Mouse (Mus musculus): ENCODE measurements around the gene Cdv3. TPM values are rescaled to one million over a fixed set of nuclear protein-coding genes. Genes with fewer than 3 reads are reported as not detected.

The Cdv3 gene
- 10 to 100 TPM; 85.8 to 93.4 TPM for total RNA-seq (2021)
- long read RNA-seq, experiment 1, partial matches to known transcripts = 0 of 7 reads
- long read RNA-seq, experiment 1, other reads (novel, unspliced or antisense) = 3 of 7 reads
- long read RNA-seq, experiment 2, transcript Cdv3-202 (5 exons, 3,787 nt) = major isoform, 5 of 10 reads
- long read RNA-seq, experiment 2, partial matches to known transcripts = 0 of 10 reads
- long read RNA-seq, experiment 2, other reads (novel, unspliced or antisense) = 5 of 10 reads

DNA sequence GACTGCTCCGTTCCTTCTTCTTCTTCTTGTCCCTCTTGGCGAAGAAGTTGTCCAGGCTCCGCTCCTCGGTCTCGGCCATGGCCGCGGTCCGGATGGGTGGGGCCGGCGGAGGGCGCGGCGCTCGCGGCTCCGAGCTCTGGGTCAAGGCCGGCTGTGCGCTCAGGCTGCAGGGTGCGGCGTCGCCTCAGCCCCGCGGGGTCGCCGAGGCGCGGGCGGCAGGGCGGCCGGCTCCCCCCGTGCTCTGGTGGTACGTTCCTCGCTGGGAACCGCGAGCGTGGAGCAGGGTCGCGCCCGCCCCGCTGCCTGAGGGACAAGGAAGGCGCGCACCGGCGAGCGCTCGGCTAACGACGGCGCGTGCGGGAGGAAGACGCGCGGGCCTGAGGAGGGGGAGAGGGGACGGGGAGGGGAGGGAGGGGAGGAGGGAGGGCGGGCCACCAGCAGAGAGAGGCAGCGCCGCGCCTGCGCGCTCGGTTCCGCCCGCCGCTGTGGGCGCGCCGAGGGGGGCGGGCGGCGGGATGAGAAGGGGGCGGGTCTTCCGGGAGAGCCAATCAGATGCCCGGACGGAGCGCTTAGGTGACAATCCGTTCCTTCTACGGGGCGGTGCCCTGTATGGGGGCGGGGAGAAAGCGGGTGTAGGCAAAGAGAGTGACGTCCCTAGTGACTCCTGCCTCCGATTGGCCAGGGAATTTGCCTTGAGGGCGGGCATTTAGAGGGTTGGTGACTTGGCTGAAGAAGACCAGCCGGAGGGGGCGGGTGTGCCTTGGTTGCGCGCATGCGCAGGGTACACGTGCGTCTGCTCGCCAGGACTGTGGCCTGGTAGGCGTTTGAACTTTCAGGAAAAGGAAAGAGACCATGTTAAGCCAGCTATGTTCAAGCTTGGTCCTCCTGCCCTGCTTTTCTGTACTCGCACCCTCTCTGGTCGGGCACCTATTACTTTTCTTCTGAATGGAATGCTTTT lies at the start of gene Cdv3:
Gene Cdv3 (minus strand): TSS at position 551 of the 958 bp plus-strand sequence.
- peak; percentile 99 to 100 for DNase-seq (ENCODE audit: low spot score in 2 of 2)
- intact Hi-C loops (cut with DNase I) = loop anchor here (10.0 kb wide), 1 partner anchor 109 kb away; no protein-coding TSS in a partner anchor

DNA sequence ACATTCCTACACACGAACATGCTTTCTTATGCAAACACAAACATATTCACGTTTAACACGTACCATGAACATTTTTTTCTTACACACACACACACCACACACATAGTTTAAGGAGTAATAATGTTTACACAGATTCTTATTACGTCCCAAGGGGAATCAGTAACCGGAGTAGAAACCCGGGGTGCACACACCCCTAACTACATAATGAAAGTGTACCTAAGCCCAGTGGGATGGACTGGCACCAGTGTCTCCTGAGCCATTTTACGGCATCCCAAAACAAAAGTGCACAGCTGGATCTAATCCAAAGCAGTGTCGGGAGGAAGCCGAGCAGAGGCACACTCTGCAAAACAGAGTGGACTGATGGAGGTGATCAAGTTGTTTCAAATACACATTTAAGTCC lies 47.8 kb upstream of the Cdv3 start:
- intact Hi-C loops (cut with DNase I) = no loop called here
- no peak for DNase-seq (ENCODE audit: low spot score in 2 of 2)

DNA sequence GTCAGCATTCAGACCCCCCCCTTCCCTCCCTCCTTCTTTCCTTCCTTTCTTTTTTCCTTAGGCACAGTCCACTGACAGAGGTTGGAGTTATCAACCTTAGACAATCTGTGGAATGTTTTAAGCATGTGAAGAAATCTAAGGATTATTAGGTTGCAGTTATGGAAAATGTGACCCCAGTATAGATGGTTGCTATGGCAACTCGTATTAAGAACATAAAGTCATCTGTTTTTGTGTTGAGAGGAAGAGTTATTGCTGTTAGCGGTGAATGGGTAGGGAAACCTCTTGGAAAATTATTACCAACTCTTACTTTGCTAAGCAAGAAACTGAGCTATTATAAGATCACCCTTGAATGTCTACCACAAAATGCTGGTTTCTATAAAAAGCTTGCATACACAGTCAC lies 43.5 kb upstream of the Cdv3 start:
- intact Hi-C loops (cut with DNase I) = no loop called here
- DNase-seq (ENCODE audit: low spot score in 2 of 2) = no peak

DNA sequence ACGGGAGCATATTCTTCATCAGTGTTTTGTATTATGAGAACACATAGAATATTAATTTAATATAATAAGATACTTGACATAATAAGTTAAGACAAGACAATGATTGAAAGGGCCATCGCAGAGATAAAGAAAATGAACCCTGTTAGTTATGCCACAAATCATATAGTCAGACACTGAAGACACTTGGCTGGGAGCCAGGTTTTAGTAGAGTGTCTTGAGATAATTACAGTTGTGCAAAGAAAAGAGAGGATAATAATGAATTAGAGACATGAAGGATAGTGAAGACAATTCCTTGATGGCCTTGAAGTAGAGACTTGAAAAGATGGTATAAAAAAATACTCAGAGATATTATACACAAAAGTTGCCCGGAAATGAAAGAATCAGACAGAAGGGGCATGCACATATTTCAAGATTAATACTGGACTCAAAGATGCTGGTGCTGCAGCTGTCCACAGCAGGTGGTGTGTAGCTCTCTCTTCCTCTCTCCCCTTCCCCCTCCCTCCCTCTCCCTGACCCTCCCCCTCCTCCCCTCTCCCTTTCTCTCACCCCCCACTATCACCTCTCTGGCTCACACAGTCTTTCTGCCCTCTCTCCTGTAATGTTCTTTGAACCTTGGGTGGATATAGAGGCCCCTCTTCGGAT lies 42.6 kb upstream of the Cdv3 start:
- no peak for DNase-seq (ENCODE audit: low spot score in 2 of 2)
- intact Hi-C loops (cut with DNase I) = no loop called here

DNA sequence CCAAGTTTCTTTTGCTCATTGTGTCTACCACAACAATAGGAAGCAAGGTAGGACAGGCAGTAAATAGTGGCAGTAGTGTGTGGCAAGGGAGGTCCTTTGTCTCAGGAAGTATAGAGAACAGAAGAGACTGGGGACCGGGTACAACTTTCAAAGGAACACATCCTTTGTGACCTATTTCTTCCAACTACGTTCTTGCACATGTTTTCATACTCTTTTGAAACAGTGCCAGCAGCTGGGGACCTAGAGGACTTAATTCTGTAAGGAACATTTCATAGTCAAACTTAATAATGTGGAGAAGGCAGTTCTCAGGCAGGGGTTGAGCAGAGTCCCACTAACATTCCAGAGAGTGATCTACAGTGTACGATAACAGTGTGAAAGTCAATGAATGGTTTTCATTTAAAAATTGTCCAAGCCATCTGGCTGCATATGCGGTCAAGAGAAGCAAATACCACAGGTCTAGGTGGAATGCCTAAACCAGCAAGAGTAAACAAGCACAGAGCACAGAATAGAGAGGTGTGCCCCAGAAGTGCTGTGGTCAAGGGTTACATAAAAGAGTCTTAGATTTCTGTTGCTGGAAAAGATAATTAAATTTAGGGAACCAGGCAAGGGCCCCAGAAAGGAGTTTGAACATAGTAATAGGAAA lies 37.8 kb upstream of the Cdv3 start:
- no peak for DNase-seq (ENCODE audit: low spot score in 2 of 2)
- intact Hi-C loops (cut with DNase I) = no loop called here

DNA sequence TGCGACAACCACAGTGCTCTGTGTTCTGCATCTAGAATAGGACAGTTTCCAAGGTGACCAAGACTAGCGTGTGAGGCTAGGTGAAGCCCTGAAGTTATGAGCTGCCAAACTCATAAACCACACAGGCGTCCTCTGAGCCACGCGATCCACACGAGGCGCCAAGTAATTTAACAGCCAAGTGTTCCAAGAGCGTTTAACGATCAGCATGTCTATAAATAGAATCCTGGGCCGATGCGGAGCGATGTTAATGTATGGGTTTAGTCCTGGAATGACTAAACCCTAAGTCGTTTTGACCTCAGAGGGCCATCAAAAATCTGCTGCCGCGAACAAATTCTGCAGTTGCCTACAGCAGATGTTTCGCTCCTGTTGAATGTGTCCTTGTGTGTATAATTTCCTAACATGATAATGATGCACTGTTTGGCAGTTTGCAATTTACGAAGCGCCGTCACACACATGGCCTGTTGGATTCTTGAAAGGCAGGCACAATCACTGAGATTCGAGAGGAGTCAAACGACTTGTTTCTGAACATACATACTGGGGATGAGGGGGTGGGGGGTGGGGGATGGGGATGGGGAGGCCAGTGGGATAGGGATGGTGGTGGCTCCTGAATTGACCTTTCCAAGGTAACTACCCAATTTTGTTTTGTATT lies 33.0 kb upstream of the Cdv3 start:
- DNase-seq (ENCODE audit: low spot score in 2 of 2) = peak; percentile 9 to 69
- intact Hi-C loops (cut with DNase I) = no loop called here

DNA sequence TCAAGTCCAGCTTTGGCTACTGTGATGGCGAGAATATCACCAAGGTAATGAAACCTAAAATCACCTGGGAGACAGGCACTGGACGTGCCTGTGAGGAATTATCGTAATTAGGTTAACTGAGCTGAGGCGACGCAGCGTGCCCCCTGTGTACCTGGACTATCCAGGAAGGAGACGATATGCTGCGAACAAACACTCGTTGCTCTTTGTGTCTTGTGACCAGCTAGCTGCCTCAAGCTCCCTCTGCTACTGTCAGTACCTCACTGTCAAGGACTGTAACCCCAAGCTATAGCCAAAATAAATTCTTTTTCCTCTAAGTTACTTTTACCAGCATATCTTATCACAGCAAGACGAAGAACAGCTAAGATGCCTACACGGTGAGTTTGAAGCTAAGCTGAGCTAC lies 27.6 kb upstream of the Cdv3 start:
- intact Hi-C loops (cut with DNase I) = no loop called here

DNA sequence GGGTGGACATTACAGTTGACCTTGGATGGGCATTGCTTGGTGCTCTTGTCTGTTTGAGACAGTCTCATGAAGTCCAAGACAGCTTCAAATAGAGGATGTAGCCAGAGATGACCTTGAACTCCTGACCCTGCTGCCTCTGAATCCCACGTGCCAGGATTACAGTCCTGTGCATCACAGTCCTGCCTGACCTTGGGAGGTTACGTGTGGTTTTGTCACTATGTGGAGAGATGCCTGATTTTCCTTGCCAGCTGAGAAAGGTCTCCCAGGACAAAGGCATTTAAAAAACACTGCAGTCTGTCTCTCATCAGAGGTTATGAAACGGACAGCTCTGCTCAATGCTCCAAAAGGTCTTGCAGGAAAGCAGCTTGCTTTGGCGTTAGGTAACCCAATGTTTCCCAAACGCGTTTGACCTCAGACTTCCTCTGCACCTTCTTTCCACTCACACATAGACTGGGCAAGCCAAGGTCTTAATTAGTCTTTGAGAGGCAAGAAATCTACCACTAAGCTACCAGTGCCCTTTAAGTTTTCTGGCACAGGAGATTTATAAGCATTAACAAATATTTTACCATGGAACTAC lies 26.2 kb upstream of the Cdv3 start:
- intact Hi-C loops (cut with DNase I) = no loop called here
- DNase-seq (ENCODE audit: low spot score in 2 of 2) = no peak

More for the DNA sequence above, 27.6 kb upstream of the Cdv3 start:
- no peak for DNase-seq (ENCODE audit: low spot score in 2 of 2)

DNA sequence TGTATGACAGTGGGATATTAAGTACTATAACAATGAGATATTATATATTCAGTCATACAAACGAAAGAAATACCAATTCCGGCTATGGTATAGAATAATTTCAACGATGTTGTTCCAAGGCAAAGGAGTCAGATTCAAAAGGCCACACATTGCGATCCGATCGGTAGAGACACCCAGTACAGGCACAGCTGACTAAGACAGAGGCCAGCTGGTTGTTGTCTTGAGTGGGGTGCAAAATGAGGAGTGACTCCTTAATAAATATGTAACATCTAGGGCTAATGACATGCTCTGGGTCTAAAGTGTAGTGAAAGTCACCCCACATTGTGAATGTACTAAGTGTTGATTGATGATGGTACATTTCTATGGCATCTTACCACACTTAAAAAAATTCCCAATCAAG lies 23.6 kb upstream of the Cdv3 start:
- DNase-seq (ENCODE audit: low spot score in 2 of 2) = no peak
- intact Hi-C loops (cut with DNase I) = no loop called here

DNA sequence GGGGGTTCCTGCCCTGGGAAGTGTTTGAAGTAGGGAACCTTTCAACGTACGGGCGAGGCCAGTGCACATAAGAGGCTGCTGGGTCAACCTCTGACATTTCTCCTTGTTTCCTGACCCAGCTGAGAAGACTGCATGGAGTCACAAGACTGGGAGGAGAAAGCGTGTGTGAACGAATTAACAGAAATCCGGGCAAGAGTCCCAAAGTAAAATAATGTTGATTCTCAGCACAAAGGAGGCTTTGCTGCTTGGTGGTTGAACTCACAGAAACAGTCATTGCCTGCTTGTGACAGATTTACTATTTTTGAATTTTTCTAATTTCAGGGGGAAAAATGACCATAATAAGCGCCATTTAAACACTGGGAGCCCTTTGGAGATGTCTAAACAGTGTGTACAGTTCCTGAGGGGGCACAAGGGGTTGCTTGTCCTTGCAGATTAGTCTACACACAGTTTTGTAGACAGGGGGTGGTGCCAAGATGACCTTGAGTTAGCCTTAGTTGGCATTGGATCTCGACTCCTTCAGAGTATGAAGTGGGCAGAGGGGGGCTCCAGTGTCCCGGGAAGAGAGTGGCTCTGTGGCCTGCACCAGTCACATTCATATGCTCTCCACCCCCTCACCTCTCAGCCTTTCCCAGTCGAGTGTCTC lies 21.5 kb upstream of the Cdv3 start:
- no peak for DNase-seq (ENCODE audit: low spot score in 2 of 2)
- intact Hi-C loops (cut with DNase I) = no loop called here

DNA sequence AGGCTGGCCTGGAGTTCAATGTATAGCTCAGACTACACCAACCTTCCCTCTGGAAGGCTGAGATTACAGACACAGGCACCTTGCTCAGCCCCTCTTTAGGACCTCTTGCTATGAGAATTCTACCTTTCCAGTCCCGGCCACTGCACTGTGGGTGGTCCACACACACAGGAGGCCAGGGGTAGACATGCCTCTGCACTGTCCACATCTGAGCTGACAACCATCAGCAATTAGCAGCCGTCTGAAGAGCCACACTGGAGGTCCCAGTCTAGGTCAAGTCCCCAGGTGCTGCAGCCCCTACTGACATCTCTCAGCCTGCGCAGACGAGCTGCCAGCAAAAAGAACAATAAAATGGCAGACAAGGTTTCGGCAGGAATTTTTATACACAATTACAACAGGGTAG lies 20.9 kb upstream of the Cdv3 start:
- DNase-seq (ENCODE audit: low spot score in 2 of 2) = no peak
- intact Hi-C loops (cut with DNase I) = no loop called here

DNA sequence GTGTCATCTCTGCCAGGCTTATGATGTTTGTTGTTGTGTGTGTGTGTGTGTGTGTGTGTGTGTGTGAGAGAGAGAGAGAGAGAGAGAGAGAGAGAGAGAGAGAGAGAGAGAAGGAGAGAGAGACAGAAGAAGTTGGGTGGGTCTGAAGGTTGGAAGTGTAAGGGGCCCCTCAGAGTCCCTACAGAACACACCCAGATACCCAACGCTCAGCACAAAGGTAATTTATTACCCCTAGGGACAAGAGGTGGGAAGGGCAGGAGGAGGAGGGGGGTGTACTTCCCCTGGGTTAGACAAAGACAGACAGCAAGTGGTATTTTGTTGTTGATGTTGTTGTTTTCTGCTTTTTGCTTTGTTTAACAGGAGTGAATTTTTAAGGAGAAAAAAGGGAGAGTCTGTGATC lies 20.0 kb upstream of the Cdv3 start:
- intact Hi-C loops (cut with DNase I) = no loop called here
- no peak for DNase-seq (ENCODE audit: low spot score in 2 of 2)

DNA sequence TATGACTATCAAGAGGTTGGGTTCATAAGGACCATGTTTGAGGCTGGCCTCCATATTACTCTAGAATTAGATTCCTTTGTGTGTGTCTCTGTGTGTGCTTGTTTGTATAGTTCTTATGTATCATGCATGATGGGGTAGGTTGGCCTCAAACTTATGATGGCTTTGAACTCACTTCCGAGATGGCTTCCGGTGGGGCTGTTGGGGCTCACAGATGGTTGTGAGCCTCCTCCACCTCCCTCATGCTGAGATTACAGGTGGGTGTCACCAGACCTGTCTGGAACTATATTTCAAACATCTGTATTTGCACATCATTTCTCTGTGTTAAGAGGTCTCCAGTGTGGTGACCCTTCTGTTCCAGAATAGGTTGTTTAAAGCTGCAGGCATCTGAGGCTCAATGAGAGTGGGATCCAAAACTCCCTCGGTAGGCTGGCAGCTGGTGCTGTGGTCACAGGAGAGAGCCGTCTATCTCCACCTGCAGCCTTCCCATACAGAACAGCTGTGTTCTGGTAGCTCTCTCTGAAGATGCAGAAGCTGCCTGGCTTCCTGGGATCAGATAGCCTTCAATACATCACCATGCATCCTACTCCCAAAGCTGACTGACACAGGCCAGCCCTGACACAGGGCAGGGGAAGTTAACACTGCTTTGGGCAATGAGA lies 18.6 kb upstream of the Cdv3 start:
- intact Hi-C loops (cut with DNase I) = no loop called here
- no peak for DNase-seq (ENCODE audit: low spot score in 2 of 2)

DNA sequence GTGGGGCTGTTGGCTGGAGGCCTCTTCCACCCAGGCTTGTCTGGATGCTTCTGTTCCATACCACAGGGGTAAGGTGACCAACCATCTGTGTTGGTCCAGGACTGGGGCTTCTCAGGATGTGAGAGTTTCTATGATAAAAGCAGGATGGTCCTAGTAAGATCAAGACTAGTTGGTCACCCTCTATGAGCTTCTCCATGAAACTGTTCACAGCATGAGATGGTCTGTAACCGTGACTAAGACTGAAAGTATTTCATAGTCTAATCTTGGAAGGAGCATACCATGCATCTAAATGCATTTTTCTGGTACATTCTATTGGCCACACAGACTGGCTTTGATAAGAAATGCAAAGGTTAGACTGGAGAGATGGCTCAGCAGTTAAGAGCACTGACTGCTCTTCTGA lies 17.9 kb upstream of the Cdv3 start:
- intact Hi-C loops (cut with DNase I) = no loop called here
- no peak for DNase-seq (ENCODE audit: low spot score in 2 of 2)

DNA sequence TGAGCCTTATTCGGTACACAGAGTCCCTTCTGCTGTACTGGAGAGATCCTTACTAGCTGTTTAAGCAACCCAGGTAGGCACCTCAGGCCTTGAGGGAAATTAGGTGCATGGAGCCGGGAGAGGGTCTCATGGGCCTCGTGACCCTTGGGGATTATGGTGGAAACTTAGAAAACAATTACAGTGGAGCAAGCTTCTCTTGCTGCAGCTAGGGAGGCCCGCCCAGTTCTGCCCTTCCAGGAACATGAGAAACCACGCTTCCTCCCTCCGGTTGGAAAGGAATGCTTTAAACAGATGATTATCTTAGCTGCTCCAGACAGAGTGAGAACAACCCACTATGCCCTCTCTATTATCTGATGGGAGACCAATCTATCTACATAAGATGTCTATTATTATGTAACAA lies 17.3 kb upstream of the Cdv3 start:
- intact Hi-C loops (cut with DNase I) = no loop called here

DNA sequence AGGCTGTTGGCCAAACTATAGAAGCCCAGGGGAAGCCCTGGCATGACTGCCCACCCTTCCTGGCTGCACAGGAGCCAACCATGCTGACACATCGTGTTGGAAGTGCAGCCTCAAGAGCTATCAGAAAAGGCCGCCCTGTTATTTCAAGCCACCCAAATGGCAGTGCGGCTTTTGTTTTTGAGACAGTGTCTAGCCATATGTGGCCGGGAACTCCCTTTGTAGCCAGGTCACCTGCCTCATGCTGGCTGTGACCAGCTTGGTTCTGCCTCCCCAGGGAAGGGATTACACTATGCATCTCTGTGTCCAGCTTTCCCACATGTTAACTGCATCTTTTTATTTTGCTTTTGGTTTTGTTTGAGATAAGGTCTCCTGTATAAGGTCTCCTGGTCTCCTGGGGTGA lies 14.9 kb upstream of the Cdv3 start:
- no peak for DNase-seq (ENCODE audit: low spot score in 2 of 2)
- intact Hi-C loops (cut with DNase I) = no loop called here

More for the DNA sequence above, 17.3 kb upstream of the Cdv3 start:
- no peak for DNase-seq (ENCODE audit: low spot score in 2 of 2)

DNA sequence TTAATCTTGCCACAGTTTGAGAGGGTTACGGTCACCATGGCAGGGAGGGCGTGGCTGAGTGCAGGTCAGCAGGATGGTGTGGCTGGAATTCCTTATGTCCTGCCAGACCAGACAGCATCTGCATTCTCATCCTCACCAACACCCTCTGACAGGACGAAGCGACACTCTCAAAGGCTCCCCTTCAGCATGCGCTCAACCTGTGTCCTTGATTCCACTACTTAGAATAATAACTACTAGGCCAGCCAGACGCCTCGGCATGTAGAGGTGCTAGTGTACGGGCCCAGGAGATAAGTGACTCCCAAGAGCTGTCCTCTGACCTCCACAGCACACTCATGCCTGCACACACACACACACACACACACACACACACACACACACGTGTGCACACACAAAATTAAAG lies 13.6 kb upstream of the Cdv3 start:
- no peak for DNase-seq (ENCODE audit: low spot score in 2 of 2)
- intact Hi-C loops (cut with DNase I) = no loop called here

DNA sequence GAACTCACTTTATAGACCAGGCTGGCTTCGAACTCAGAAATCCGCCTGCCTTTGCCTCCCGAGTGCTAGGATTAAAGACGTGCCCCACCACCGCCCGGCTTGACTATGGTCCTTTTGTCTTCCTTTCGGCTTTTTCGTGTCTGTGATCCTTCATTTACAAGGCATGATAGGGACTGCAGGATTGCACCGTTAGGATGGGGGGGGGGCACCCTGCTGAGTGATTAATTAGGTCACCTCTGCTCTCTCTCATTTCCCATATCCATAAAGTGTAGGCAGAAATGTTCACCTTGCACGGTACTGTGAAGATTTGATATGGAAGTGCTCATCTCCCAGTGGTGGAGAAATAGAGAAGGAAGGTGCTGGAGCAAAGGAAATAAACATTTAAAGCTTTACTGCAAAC lies 13.0 kb upstream of the Cdv3 start:
- intact Hi-C loops (cut with DNase I) = no loop called here
- no peak for DNase-seq (ENCODE audit: low spot score in 2 of 2)
